Mouse (Mus musculus) neural tube, embryonic 15.5 days (tissue): Measurements from ENCODE around the gene Myo1c. TPM values are rescaled to one million over a fixed set of nuclear protein-coding genes. Genes with fewer than 3 reads are reported as not detected.

ENCODE experiments used
- ATAC-seq: fragments of 200-750 bp; cut with Nextera tagmentation; 2 replicates; pipeline ENCODE4 v1.8.0; 2017; ENCODE audit warnings: mild to moderate bottlenecking, moderate TSS enrichment, moderate library complexity; ENCODE audit not compliant: low FRiP score
- H3K27ac ChIP-seq: fragments of 300-500 bp; sonication (generic); replicated peaks from 2 replicates; pipeline ENCODE4 v1.5.1; 2015; ENCODE audit warnings: mild to moderate bottlenecking, inconsistent platforms
- H3K27me3 ChIP-seq: fragments of 300-500 bp; sonication (generic); replicated peaks from 2 replicates; pipeline ENCODE4 v1.6.1; 2015; ENCODE audit warnings: inconsistent platforms
- H3K36me3 ChIP-seq: fragments of 300-500 bp; sonication (generic); 2 replicates; pipeline ENCODE4 v1.6.1; 2015; ENCODE audit warnings: inconsistent platforms
- H3K4me1 ChIP-seq: fragments of 300-500 bp; sonication (generic); 2 replicates; pipeline ENCODE4 v1.6.1; 2015; ENCODE audit warnings: inconsistent platforms
- H3K4me2 ChIP-seq: fragments of 300-500 bp; sonication (generic); 2 replicates; pipeline ENCODE4 v1.6.1; 2015; ENCODE audit warnings: inconsistent platforms, mild to moderate bottlenecking, moderate library complexity
- H3K4me3 ChIP-seq: fragments of 300-500 bp; sonication (generic); replicated peaks from 2 replicates; pipeline ENCODE4 v1.5.1; 2015; ENCODE audit warnings: mild to moderate bottlenecking, inconsistent platforms
- H3K9ac ChIP-seq: fragments of 300-500 bp; sonication (generic); replicated peaks from 2 replicates; pipeline ENCODE4 v1.6.1; 2015; ENCODE audit warnings: mild to moderate bottlenecking, inconsistent platforms
- H3K9me3 ChIP-seq: fragments of 300-500 bp; sonication (generic); replicated peaks from 2 replicates; pipeline ENCODE4 v1.6.1; 2016; ENCODE audit warnings: inconsistent platforms
- WGBS: fragments of 180-500 bp; shearing (Covaris S2); methylation state at CpG from one replicate; pipeline ENCODE4 v1.1.7; 2015; ENCODE audit warnings: mixed read lengths; 5-methylcytosine and 5-hydroxymethylcytosine counted together
- polyA plus RNA-seq: library from polyadenylated mRNA; unstranded; fragments of >200 nt; fragmentation: Nextera tagmentation; extraction: Ambion mirVana; gene quantifications from 2 replicates; pipeline ENCODE4 v1.2.1, GENCODE M21; 2015

Myo1c gene
- polyA plus RNA-seq, 1 experiment from 2014 or later, result 12.4 TPM

DNA sequence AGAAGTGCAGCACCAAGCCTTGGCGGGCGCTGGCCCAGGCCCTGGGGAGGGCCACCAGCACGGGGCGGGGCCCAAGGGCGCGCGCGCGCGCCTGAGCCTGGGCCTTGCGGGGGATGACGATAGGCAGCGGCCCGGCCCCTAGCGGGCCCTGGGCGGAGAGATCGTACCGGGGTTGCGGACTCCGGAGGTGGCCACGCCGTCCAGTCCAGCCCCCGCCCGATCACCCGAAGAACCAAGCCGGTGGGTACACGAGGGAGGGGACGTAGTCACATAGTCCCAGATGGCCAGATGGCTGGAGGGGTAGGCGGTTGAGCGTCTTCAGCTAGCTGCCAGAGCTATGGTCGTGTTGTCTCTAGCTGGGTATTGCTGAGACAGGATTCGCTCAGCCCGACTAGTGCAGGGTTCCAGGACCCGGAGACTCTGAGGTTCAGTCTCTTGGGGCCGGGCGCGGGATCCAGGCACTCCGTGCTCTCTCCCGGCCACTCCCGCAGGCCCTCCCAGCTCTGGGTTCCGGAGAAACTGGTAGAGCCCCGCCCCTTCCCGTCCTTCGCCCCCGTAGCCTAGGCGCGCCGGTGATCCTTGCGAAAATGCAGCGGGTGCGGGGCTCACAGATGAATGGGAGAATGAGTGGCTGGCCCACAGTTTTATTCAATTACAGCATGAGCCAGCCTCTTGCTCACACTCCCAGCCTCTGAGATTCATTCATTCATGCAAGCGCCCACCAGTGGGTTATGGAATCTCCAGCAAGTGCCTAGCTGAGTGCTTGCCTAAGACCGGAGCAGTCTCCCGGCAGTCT lies 1.3 kb downstream of the Myo1c start:
- peak overlapping the region; percentile 94 for H3K4me2 ChIP-seq
- peak overlapping the region; percentile 60 for H3K4me3 ChIP-seq
- peak; percentile 56 for ATAC-seq
- no peaks in the 10 kb centered on the region for H3K9me3 ChIP-seq
- H3K36me3 ChIP-seq, result no peaks in the 10 kb centered on the region
- peak overlapping the region; percentile 77 for H3K27ac ChIP-seq
- H3K9ac ChIP-seq, result peak overlapping the region; percentile 74
- 1% methylated on average over 50 of the region's 54 CpGs for WGBS
- peaks cover 63% of the 10 kb centered on the region for H3K4me1 ChIP-seq
- peaks cover 34% of the 10 kb centered on the region for H3K27me3 ChIP-seq

DNA sequence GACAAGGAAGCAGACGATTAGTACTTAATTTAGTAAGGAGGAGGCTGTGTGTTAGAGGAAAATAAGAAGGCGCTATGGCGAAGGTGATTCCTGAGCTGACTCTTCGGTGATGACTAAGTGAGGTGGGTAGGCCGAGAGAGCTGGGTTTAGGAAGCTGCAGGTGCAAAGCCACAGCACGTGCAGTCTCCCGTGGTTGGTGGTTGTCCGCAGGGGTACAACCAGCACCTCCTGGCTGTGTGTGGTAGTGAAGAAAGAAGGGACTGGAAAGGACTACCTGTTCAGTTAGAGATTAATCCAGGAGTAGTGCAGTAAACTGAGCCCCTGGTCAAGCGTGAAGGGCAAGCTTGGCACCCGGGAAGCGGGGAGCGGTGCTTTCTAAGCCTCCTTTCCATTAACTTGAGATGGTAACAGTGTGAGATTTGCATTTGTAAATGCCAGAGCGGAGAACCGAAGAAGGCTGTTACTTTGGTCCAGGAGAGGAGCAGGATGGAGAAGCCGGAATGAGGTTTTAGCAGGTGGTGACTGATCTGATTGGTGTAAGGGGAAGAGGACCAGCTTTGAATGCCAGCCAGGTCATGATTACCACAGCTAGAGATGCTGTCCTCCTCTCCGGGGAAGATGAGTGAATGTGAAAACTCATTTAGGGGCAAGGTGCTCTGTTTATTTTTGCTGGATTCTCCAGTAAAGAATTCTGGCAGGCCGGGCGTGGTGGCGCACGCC lies 2.1 kb downstream of the Myo1c start:
- no peaks in the 10 kb centered on the region for H3K36me3 ChIP-seq
- peak overlapping the region; percentile 60 for H3K4me3 ChIP-seq
- peaks cover 64% of the 10 kb centered on the region for H3K4me1 ChIP-seq
- no peak for ATAC-seq
- peaks cover 34% of the 10 kb centered on the region for H3K27me3 ChIP-seq
- H3K9me3 ChIP-seq, result no peaks in the 10 kb centered on the region
- peak overlapping the region; percentile 94 for H3K4me2 ChIP-seq
- WGBS, result 20% methylated on average over 20 of the region's 20 CpGs
- peak overlapping the region; percentile 74 for H3K9ac ChIP-seq
- H3K27ac ChIP-seq, result peak overlapping the region; percentile 77

DNA sequence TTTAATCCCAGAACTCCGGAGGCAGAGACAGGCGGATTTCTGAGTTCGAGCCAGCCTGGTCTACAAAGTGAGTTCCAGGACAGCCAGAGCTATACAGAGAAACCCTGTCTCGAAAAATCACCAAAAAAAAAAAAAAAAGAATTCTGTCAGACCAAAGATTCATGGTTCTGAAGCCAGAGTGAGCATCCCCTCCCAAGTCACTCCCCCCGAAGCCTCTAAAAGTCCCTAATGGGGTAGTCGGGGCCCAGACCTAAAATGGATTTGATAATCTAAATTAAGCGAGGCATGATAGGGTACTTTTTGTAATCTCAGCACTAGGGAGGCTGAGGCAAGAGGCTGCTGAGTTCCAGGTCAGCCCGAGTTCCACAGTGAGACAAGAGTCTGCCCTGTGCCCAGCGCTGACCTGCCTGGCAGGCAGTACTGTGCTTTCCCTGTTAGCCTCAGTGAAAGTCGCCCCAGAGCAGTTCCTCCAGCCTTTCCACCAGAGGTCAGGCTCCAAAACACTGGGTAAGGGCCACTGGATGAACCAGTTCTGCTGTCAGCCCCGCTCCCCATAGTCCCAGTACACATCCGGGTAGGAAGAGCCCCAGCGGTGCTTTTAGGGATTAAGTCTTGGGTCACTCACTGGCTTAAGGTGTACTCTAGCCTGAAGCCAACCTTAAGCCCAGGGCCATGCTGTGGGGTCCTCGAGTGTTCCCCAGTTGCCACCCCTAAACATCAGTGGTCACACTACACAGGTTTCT lies 2.8 kb downstream of the Myo1c start:
- peaks cover 34% of the 10 kb centered on the region for H3K27me3 ChIP-seq
- H3K4me1 ChIP-seq, result peaks cover 64% of the 10 kb centered on the region
- peak overlapping the region; percentile 38; the same call in 1 of the 2 replicates for H3K27ac ChIP-seq
- H3K36me3 ChIP-seq, result no peaks in the 10 kb centered on the region
- 35% methylated on average over 14 of the region's 14 CpGs for WGBS
- peak overlapping the region; percentile 99 for H3K4me2 ChIP-seq
- H3K9ac ChIP-seq, result no peak overlapping the region
- H3K4me3 ChIP-seq, result peak overlapping the region; percentile 43
- no peaks in the 10 kb centered on the region for H3K9me3 ChIP-seq
- no peak for ATAC-seq

DNA sequence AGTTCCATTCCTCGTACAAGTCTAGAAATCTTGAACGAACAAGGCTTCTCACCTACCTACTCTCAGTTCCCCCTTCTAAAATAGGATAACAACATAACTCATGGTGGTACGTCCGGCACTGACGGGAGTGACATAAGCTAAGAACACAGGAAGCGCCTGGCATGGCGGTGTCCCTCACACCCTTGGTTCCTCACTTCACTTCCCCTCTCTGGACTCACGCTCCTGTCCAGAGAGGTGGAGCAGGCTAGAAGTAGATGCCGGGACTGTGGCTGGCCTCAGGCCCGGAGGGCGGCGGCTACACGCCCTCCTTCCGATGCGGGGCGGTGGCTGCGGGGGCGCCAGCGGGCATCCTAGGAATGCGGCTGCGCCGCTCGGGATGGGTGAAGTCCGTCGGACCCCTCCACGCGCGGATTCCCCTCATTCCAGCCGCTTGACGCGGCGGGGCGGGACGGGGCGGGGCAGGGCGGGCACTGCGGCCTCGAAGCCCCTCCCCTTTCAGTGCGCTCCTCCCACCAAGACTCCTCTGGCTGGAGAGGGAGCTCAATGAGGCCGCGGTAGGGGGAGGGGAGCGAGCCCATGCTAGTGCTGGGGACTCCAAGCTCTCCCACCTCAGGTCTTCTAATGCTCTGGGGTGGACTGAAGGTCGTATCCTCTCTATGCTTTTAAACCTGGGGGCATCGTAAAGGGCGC lies 3.6 kb downstream of the Myo1c start:
- peak overlapping the region; percentile 43 for H3K4me3 ChIP-seq
- H3K36me3 ChIP-seq, result no peaks in the 10 kb centered on the region
- H3K9ac ChIP-seq, result peak overlapping the region; percentile 34
- peak; percentile 21; the same call in 1 of the 2 replicates for ATAC-seq
- H3K9me3 ChIP-seq, result no peaks in the 10 kb centered on the region
- peak overlapping the region; percentile 99 for H3K4me2 ChIP-seq
- 1% methylated on average over 41 of the region's 45 CpGs for WGBS
- peaks cover 63% of the 10 kb centered on the region for H3K4me1 ChIP-seq
- peaks cover 34% of the 10 kb centered on the region for H3K27me3 ChIP-seq
- peak overlapping the region; percentile 38; the same call in 1 of the 2 replicates for H3K27ac ChIP-seq

DNA sequence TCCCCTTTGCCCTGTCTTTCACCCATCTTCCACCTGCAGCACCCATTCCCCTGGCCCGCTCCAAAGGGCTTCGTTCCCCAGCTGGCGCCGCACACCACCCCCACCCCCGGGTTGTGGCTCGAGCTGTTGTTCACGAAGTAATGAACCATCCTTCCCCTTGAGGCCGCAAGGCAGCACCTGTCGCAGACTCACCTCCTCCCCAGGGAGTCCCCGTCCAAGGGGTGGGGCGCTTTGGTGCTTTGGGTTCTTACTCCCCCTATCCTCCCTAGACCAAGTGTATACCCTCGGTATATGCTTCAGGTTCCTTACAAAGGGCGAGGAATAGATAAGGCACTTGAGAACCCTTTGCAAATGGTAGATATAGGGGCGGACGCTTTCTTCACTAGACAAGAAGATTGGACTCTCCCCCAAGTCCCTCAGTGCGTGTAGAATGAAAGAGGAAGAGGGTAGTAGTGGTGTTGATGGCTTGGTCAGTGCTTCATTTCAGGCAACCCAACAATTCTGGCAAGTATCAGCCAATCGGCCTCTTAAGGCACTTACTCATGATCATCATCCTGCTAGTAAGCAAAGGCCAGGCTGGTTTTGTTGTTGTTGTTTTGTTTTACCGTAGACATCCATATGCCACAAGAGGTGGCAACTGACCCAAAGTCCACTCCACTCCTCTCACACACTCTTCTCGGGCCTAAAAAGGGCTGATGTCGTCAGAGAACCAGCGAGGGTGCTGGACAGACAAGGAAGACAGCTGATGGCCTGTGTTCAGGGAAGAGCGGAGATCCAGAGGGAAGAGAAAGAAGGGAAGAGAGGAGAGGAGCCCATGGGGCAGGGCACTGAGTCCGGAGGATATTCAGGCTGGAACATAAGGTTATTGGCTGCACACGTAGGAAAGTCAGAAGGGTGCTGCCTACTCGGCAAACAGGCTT lies 4.4 kb downstream of the Myo1c start:
- H3K27ac ChIP-seq, result no peak overlapping the region
- H3K4me2 ChIP-seq, result peak overlapping the region; percentile 99
- H3K4me1 ChIP-seq, result peaks cover 60% of the 10 kb centered on the region
- no peaks in the 10 kb centered on the region for H3K9me3 ChIP-seq
- no peaks in the 10 kb centered on the region for H3K36me3 ChIP-seq
- ATAC-seq, result no peak
- WGBS, result 42% methylated on average over 25 of the region's 25 CpGs
- H3K27me3 ChIP-seq, result peaks cover 34% of the 10 kb centered on the region
- peak overlapping the region; percentile 67 for H3K4me3 ChIP-seq
- H3K9ac ChIP-seq, result peak overlapping the region; percentile 34

DNA sequence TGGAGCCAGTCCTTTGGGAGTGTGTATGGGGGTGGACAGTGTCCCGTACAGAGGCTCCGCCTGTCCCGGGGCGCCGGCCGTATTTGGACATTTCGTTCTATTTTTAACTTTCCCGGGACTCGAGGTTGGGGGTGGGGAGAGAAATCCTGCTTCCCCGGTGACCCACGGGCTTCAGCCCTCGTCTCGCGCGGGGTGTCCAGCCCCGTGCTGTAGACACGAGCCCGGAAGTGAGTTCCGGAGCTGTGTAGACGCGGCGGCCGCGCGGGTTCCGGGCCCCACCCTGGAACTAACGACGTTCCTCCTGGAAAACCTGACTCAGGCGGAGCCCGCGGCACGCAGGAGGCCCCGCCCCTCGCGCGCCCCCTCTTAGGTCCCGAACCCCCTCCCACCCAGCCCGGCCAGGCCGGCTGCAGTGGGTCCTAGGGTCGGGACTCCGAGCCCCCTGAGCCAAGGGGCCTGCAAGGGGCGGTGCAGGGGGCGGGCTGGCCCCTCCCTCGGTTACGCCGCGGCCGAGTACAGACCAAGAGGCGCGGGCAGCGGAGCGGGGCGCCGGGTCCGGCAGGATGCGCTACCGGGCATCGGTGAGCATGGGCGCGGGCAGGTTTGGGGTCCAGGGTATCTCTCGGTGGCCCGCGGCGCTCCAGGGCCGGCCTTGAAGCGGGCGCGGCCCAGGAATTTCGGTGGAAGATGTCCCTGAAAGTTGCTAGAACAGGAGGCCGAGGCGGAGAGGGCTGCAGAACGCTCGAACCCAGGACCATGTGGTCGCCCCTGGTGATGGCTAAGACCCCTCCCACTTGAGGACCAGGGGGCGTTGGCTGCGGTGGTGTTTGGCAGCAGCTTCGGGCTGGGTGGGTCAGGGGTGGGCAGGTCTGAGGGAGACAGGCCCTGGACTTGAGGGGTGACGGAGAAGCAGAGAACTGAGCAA lies 5.6 kb downstream of the Myo1c start:
- H3K27me3 ChIP-seq, result peaks cover 30% of the 10 kb centered on the region
- peaks cover 3% of the 10 kb centered on the region; the same call in 1 of the 2 replicates for H3K36me3 ChIP-seq
- peak overlapping the region; percentile 67 for H3K4me3 ChIP-seq
- peaks cover 53% of the 10 kb centered on the region for H3K4me1 ChIP-seq
- ATAC-seq, result peak; percentile 34; the same call in 1 of the 2 replicates
- peak overlapping the region; percentile 99 for H3K4me2 ChIP-seq
- WGBS, result 2% methylated on average over 74 of the region's 78 CpGs
- H3K27ac ChIP-seq, result 0 out of 2 replicates have a peak overlapping the region, but pooled peaks have one; percentile 48
- H3K9ac ChIP-seq, result peak overlapping the region; percentile 68
- no peaks in the 10 kb centered on the region for H3K9me3 ChIP-seq

DNA sequence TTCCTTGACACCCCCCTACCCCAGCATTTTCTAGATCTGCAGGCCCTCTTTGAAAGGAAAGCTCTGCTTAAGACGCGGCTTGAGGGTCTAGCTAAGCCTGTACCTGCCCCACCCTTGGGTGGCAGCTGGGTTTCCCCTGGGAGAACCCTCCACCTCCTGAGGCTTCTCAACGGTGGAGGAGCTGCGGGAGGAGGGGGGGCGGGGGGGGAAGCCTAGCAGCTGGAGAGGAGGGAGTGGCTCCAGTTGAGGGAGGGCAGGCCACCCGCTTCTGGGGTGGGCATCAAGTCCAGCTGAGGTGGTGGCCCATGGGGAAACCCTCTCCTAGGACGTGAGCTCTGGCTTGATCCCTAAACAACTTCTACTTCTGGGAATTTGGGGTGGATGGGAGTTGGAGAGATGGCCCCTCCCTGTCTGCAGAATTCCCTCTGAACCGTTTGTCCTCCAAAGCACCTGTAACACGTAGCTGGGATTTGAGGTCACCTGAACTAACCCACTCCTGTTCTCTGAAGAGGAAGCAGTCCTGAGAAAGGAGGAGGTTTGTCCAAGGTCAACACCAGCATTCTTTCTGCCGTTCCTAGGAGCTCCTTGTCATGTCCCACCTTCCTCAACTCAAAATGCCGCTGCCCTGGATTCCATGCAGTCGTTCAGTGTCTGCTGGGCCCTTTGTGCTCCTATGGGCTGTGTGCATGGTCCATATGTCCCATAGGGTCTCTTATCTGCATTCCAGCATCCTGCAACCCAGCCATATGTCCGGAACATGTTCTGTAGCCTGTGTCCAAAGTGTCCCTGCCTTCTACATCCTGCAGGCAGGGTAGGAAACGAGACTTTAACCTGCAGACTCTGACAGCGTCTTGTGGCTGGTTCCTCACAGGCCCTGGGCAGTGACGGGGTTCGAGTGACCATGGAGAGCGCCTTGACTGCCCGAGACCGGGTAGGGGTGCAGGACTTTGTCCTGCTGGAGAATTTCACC lies 6.6 kb downstream of the Myo1c start:
- Histone ChIP-seq H3K27me3 (peaks cover 30% of the 10 kb centered on the region), H3K9ac (peak overlapping the region; percentile 68; the same call in 1 of the 2 replicates), H3K9me3 (no peaks in the 10 kb centered on the region), H3K36me3 (peaks cover 8% of the 10 kb centered on the region), H3K4me1 (peaks cover 45% of the 10 kb centered on the region), H3K27ac (no peak overlapping the region), H3K4me3 (peak overlapping the region; percentile 67), H3K4me2 (peak overlapping the region; percentile 99)
- no peak for ATAC-seq
- WGBS, result 63% methylated on average over 20 of the region's 20 CpGs

DNA sequence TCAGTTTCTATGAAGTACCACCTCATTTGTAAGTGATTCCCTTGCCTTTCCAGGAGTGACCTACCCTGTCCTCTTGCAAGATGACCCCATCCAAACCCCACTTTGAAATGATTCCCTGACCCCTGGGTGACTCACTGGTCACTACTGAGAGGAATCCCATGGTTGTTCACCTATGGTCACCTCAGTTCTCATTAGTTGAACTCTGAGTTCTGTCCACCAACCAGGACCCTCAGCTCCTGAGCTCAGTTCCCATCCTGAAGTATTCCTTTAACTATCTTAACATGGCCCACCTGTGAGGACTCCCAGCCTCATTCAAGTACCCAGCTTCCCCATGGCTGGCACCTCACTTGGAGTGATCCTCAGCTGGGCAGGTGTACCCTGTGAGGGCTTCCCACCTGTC lies 7.5 kb downstream of the Myo1c start:
- peaks cover 15% of the 10 kb centered on the region for H3K36me3 ChIP-seq
- no peak overlapping the region for H3K4me3 ChIP-seq
- ATAC-seq, result no peak
- H3K9me3 ChIP-seq, result no peaks in the 10 kb centered on the region
- peaks cover 25% of the 10 kb centered on the region for H3K27me3 ChIP-seq
- H3K27ac ChIP-seq, result no peak overlapping the region
- H3K4me1 ChIP-seq, result peaks cover 36% of the 10 kb centered on the region
- H3K4me2 ChIP-seq, result no peak overlapping the region
- H3K9ac ChIP-seq, result no peak overlapping the region

DNA sequence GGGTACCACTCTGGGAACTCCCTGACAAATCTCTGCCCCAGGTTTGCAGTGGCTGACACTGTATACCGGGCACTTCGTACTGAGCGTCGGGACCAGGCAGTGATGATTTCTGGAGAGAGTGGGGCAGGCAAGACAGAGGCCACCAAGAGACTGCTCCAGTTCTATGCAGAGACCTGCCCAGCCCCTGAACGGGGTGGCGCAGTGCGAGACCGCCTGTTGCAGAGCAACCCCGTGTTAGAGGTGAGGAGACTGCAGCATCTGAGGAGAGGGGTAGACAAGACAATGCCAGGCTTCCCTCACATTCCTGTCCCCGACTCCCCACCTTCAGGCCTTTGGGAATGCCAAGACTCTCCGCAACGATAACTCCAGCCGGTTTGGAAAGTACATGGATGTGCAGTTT lies 8.0 kb downstream of the Myo1c start:
- Histone ChIP-seq H3K4me1 (peaks cover 31% of the 10 kb centered on the region), H3K9ac (no peak overlapping the region), H3K4me2 (no peak overlapping the region), H3K27ac (no peak overlapping the region), H3K4me3 (no peak overlapping the region), H3K9me3 (no peaks in the 10 kb centered on the region), H3K27me3 (peaks cover 21% of the 10 kb centered on the region), H3K36me3 (peaks cover 15% of the 10 kb centered on the region)
- no peak for ATAC-seq
- 90% methylated on average over 13 of the region's 13 CpGs for WGBS
